Mouse (Mus musculus): ENCODE results near the gene Ttc6.

Ttc6 gene

GRCm38 (mm10) chr12:57545371-57546241, 18.3 kb upstream of the Ttc6 start:
- DNase-seq (ENCODE audit: low spot score): no peak

GRCm38 (mm10) chr12:57546415-57547201, 17.3 kb upstream of the Ttc6 start, which contains the start of gene Foxa1:
Gene Foxa1, minus strand, starts transcription at chr12:57546916.
- no peak for DNase-seq (ENCODE audit: low spot score)

- no peak for DNase-seq (ENCODE audit: low spot score)
Observed at GRCm38 (mm10) chr12:57547890-57548289, 16.0 kb upstream of the Ttc6 start.

- no peak for DNase-seq (ENCODE audit: low spot score)
Observed at GRCm38 (mm10) chr12:57548352-57548980, 15.4 kb upstream of the Ttc6 start.

- no peak for DNase-seq (ENCODE audit: low spot score)
Observed at GRCm38 (mm10) chr12:57548981-57549666, 14.8 kb upstream of the Ttc6 start.

GRCm38 (mm10) chr12:57549667-57550160, 14.2 kb upstream of the Ttc6 start:
- DNase-seq (ENCODE audit: low spot score): no peak

GRCm38 (mm10) chr12:57550181-57550808, 13.6 kb upstream of the Ttc6 start:
- no peak for DNase-seq (ENCODE audit: low spot score)

- no peak for DNase-seq (ENCODE audit: low spot score)
Observed at GRCm38 (mm10) chr12:57550881-57551280, 13.0 kb upstream of the Ttc6 start.

GRCm38 (mm10) chr12:57552286-57552685, 11.6 kb upstream of the Ttc6 start:
- DNase-seq (ENCODE audit: low spot score): no peak

GRCm38 (mm10) chr12:57554091-57554490, 9.8 kb upstream of the Ttc6 start:
- no peak for DNase-seq (ENCODE audit: low spot score)

- DNase-seq (ENCODE audit: low spot score): no peak
Observed at GRCm38 (mm10) chr12:57571773-57572172, 7.9 kb downstream of the Ttc6 start.

- DNase-seq (ENCODE audit: low spot score): no peak
Observed at GRCm38 (mm10) chr12:57572415-57572814, 8.5 kb downstream of the Ttc6 start.

GRCm38 (mm10) chr12:57575931-57576628, 12.2 kb downstream of the Ttc6 start:
- DNase-seq (ENCODE audit: low spot score): no peak

- DNase-seq (ENCODE audit: low spot score): no peak
Observed at GRCm38 (mm10) chr12:57607624-57608023, 43.7 kb downstream of the Ttc6 start.

GRCm38 (mm10) chr12:57615137-57615536, 51.2 kb downstream of the Ttc6 start:
- DNase-seq (ENCODE audit: low spot score): no peak

- DNase-seq (ENCODE audit: low spot score): no peak
Observed at GRCm38 (mm10) chr12:57622030-57622429, 58.1 kb downstream of the Ttc6 start.

GRCm38 (mm10) chr12:57623264-57623663, 59.4 kb downstream of the Ttc6 start:
- no peak for DNase-seq (ENCODE audit: low spot score)

GRCm38 (mm10) chr12:57624011-57624608, 60.2 kb downstream of the Ttc6 start:
- no peak for DNase-seq (ENCODE audit: low spot score)

GRCm38 (mm10) chr12:57650011-57650410, 86.1 kb downstream of the Ttc6 start:
- DNase-seq (ENCODE audit: low spot score): no peak

- no peak for DNase-seq (ENCODE audit: low spot score)
Observed at GRCm38 (mm10) chr12:57650677-57651076, 86.8 kb downstream of the Ttc6 start.
